In genomic region chr14:25725690-25726089, GRCm38 (mm10) we compare ENCODE assay signal across 8 mouse cellular contexts. TPM values are rescaled to one million over a fixed set of nuclear protein-coding genes. Genes with fewer than 3 reads are reported as not detected.
A peak's percentile ranks its signal among the peaks of the same experiment; 100 is the strongest.
DNase-seq lines count a peak whose midpoint lies in the region; ATAC-seq and TF ChIP-seq lines count a peak whose summit lies in the region.

No protein-coding gene starts in this region.

- no peak for DNase-seq in heart, adult 8-10 months (ENCODE audit: low spot score)
- no peak for DNase-seq in Patski (ENCODE audit: low read depth, low spot score)
- no peak for DNase-seq in cerebellum, adult 2 months
- DNase-seq in layer of hippocampus, postnatal 36 days: no peak

- POLR2A ChIA-PET in Patski (lab: Charles Lee): interaction anchor here (0.9 to 2.3 kb wide), 2 partner anchors 43 to 79 kb away, joined by 3 to 6 read pairs; partner anchors contain the start of gene Zcchc24

- peak overlapping the region; percentile 75 for H3K27ac ChIP-seq in heart, embryonic 12.5 days (ENCODE audit: poor library complexity, severe bottlenecking)
- no peak overlapping the region; the same call in 1 of the 2 replicates for H3K27ac ChIP-seq in hindbrain, embryonic 13.5 days
- 0 out of 2 replicates have a peak overlapping the region, but pooled peaks have one; percentile 55 for H3K27ac ChIP-seq in limb, embryonic 15.5 days
- no peak overlapping the region for H3K27ac ChIP-seq in cerebellum, adult 2 months (ENCODE audit: insufficient read depth, low read length)

- in situ Hi-C loops in Patski (cut with MboI; ENCODE audit: low pct_unique_long_range_greater_than_20kb): no loop called here

- no peaks in the 10 kb centered on the region for H3K9me3 ChIP-seq in heart, embryonic 12.5 days (replicated peaks)
- H3K9me3 ChIP-seq in hindbrain, embryonic 13.5 days: no peaks in the 10 kb centered on the region
- no peaks in the 10 kb centered on the region for H3K9me3 ChIP-seq in limb, embryonic 15.5 days

- CTCF ChIA-PET in Patski (lab: Charles Lee): interaction anchor here (0.8 to 2.0 kb wide), 7 partner anchors 10 to 104 kb away, joined by 3 to 5 read pairs (median 3); no protein-coding TSS in a partner anchor

- no peak overlapping the region for H3K4me3 ChIP-seq in heart, embryonic 12.5 days
- H3K4me3 ChIP-seq in hindbrain, embryonic 13.5 days: no peak overlapping the region
- no peak overlapping the region for H3K4me3 ChIP-seq in limb, embryonic 15.5 days
- no peak overlapping the region for H3K4me3 ChIP-seq in cerebellum, adult 2 months (replicated peaks; ENCODE audit: insufficient read depth, low read depth, low read length)

- H3K27me3 ChIP-seq in heart, embryonic 12.5 days (replicated peaks): no peaks in the 10 kb centered on the region
- no peaks in the 10 kb centered on the region for H3K27me3 ChIP-seq in Patski
- H3K27me3 ChIP-seq in hindbrain, embryonic 13.5 days: no peaks in the 10 kb centered on the region
- H3K27me3 ChIP-seq in limb, embryonic 15.5 days: no peaks in the 10 kb centered on the region
- H3K27me3 ChIP-seq in cerebellum, adult 2 months (ENCODE audit: control insufficient read depth, insufficient read depth, low read length): no peaks in the 10 kb centered on the region

- no peak overlapping the region for H3K9ac ChIP-seq in heart, embryonic 12.5 days
- H3K9ac ChIP-seq in hindbrain, embryonic 13.5 days: 0 out of 2 replicates have a peak overlapping the region, but pooled peaks have one; percentile 8
- no peak overlapping the region for H3K9ac ChIP-seq in limb, embryonic 15.5 days

- no peak overlapping the region for H3K4me2 ChIP-seq in heart, embryonic 12.5 days
- H3K4me2 ChIP-seq in hindbrain, embryonic 13.5 days: no peak overlapping the region
- H3K4me2 ChIP-seq in limb, embryonic 15.5 days: no peak overlapping the region

- peaks cover 15% of the 10 kb centered on the region for H3K36me3 ChIP-seq in heart, embryonic 12.5 days
- no peaks in the 10 kb centered on the region for H3K36me3 ChIP-seq in hindbrain, embryonic 13.5 days
- peaks cover 9% of the 10 kb centered on the region for H3K36me3 ChIP-seq in limb, embryonic 15.5 days

- no peak; the same call in 1 of the 2 replicates for ATAC-seq in heart, embryonic 12.5 days (ENCODE audit: insufficient number of reproducible peaks, low FRiP score)
- ATAC-seq in Patski: peak; percentile 29
- no peak for ATAC-seq in hindbrain, embryonic 13.5 days (ENCODE audit: low FRiP score)
- ATAC-seq in limb, embryonic 15.5 days (ENCODE audit: insufficient number of reproducible peaks, low FRiP score, low TSS enrichment, low read depth): no peak
- no peak for ATAC-seq in inflammation-experienced regulatory T-cells, adult 6 months

- 31% methylated on average over 4 of the region's 4 CpGs for WGBS in heart, embryonic 12.5 days
- WGBS in hindbrain, embryonic 13.5 days: 45% methylated on average over 4 of the region's 4 CpGs
- 30% methylated on average over 4 of the region's 4 CpGs for WGBS in limb, embryonic 15.5 days
- 39% methylated on average over 4 of the region's 4 CpGs for WGBS in cerebellum, adult 2 months

- no peak for TF ChIP-seq CTCF in Patski (IDR thresholded peaks at IDR 0.05)
- no peak for TF ChIP-seq CTCF in cerebellum, adult 2 months (IDR thresholded peaks at IDR 0.05; ENCODE audit: borderline replicate concordance, insufficient read depth, low read depth, low read length)

- TF ChIP-seq POLR2A in cerebellum, adult 2 months (IDR thresholded peaks at IDR 0.05; ENCODE audit: borderline replicate concordance, insufficient read depth, low read length): no peak

- peaks cover 38% of the 10 kb centered on the region for H3K4me1 ChIP-seq in heart, embryonic 12.5 days (replicated peaks)
- peaks cover 28% of the 10 kb centered on the region for H3K4me1 ChIP-seq in hindbrain, embryonic 13.5 days (replicated peaks)
- peaks cover 34% of the 10 kb centered on the region for H3K4me1 ChIP-seq in limb, embryonic 15.5 days
- peaks cover 15% of the 10 kb centered on the region for H3K4me1 ChIP-seq in cerebellum, adult 2 months (ENCODE audit: control insufficient read depth, insufficient read depth, low read length)

RNA-seq across cellular contexts. Expression of gene Ppif, which starts 31.7 kb away (rescaled TPM):
- polyA plus RNA-seq in heart, embryonic 12.5 days (2016; fragmentation: Nextera tagmentation; extraction: Ambion mirVana): 101 and 104 TPM in 2 replicates
- total RNA-seq in heart, adult 8-10 months (2022): 100 to 1,000 TPM; 300 to 329 (median 307) TPM
- 45.5 TPM for polyA plus RNA-seq in Patski (2021)
- polyA plus RNA-seq in hindbrain, embryonic 13.5 days (2015; fragmentation: Nextera tagmentation; extraction: Ambion mirVana): 28.0 and 32.0 TPM in 2 replicates
- 26.4 and 32.1 TPM in 2 replicates for polyA plus RNA-seq in limb, embryonic 15.5 days (2015; fragmentation: Nextera tagmentation; extraction: Ambion mirVana)
- polyA plus RNA-seq in cerebellum, adult 2 months (2012; rRNA removed): 62.7 and 63.3 TPM in 2 replicates
- polyA plus RNA-seq in inflammation-experienced regulatory T-cells, adult 6 months (2017; shearing (Covaris generic)): 10 to 100 TPM; 19.9 to 30.3 (median 23.0) TPM
- 10 to 100 TPM; 27.0 to 28.2 TPM for total RNA-seq in layer of hippocampus, postnatal 36 days (2021)

RNA-seq across cellular contexts. Expression of gene Zcchc24, which starts 43.1 kb away (rescaled TPM):
- polyA plus RNA-seq in heart, embryonic 12.5 days (2016; fragmentation: Nextera tagmentation; extraction: Ambion mirVana): 30.4 and 31.9 TPM in 2 replicates
- total RNA-seq in heart, adult 8-10 months (2022): 10 to 100 TPM; 28.3 to 37.1 (median 32.0) TPM
- polyA plus RNA-seq in Patski (2021): 29.0 TPM
- 11.9 and 12.2 TPM in 2 replicates for polyA plus RNA-seq in hindbrain, embryonic 13.5 days (2015; fragmentation: Nextera tagmentation; extraction: Ambion mirVana)
- 31.6 and 35.4 TPM in 2 replicates for polyA plus RNA-seq in limb, embryonic 15.5 days (2015; fragmentation: Nextera tagmentation; extraction: Ambion mirVana)
- polyA plus RNA-seq in cerebellum, adult 2 months (2012; rRNA removed): 67.3 and 71.4 TPM in 2 replicates
- under 1 TPM; 0.11 to 0.28 (median 0.23) TPM for polyA plus RNA-seq in inflammation-experienced regulatory T-cells, adult 6 months (2017; shearing (Covaris generic))
- total RNA-seq in layer of hippocampus, postnatal 36 days (2021): 10 to 100 TPM; 53.5 to 60.2 TPM

Comparison
In these comparisons a context has a peak if more than half of its experiments do, and no peak if none do; other contexts are left out.
1. H3K27ac ChIP-seq: peak in heart, embryonic 12.5 days (single experiment) and limb, embryonic 15.5 days (single experiment); none in hindbrain, embryonic 13.5 days (single experiment) and cerebellum, adult 2 months (single experiment).
2. RNA of gene Zcchc24, which starts 43.1 kb away (polyA plus RNA-seq): 67.3 to 71.4 TPM in cerebellum, adult 2 months, 31.6 to 35.4 TPM in limb, embryonic 15.5 days, 30.4 to 31.9 TPM in heart, embryonic 12.5 days, 29.0 TPM in Patski (single experiment) and 11.9 to 12.2 TPM in hindbrain, embryonic 13.5 days; 0.11 to 0.28 TPM in inflammation-experienced regulatory T-cells, adult 6 months; every median in the first group is over 10 times any median in the second.